Mouse (Mus musculus) kidney, postnatal 25 days (tissue): Measurements from ENCODE around the gene Trim26.
"Not testable (repeated sequence)": the region's sequence is repeated elsewhere in the genome, so short reads cannot be mapped to it uniquely, and the experiment has no call there.

Experiments
- DNase-seq, 2 experiments: peaks; one replicate each; pipeline ENCODE4 v3.0.0; 2021; ENCODE audit warnings: mixed read lengths in 2 of 2

The Trim26 gene

DNA sequence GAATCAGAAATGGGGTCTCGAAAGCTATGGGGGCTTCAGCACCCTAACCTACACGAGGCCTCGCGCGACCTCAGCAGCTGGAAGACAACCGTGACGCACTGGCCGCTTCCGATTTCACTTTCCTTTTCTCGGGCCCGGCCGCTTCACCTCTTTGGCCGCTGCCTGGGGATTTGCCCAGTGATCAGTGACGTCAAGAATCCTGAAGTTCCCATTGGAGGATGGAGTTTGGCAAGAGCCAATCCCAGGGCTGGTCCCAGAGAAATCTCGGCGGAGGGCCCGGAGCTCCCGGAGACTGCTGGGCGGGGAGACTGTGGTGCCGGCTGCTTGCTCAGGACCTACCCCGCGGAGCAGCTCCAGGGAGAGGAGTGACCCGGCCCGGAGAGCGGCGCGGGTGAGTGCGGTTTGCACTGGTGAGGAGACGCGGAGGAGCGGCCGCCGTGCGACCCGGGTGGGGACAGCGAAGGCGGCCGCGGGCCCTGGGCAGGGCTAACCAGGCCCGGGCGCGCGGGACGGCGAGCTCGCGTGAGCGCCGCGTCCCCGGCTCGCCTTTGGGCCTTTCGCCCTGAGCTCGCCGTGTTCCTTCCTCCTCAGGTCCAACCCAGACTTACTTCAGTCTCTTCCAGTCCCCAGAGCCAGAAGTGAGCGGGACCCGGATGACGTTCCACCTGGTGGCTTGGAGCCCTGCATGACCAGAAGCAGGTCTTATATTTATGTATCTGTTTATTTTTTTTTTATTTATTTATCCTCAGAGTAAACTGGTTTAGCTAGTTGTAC, at the start of gene Trim26:
Trim26 (plus strand) TSS at position 261 of the 774 bp plus-strand sequence.
- DNase-seq: peak; percentile 98

DNA sequence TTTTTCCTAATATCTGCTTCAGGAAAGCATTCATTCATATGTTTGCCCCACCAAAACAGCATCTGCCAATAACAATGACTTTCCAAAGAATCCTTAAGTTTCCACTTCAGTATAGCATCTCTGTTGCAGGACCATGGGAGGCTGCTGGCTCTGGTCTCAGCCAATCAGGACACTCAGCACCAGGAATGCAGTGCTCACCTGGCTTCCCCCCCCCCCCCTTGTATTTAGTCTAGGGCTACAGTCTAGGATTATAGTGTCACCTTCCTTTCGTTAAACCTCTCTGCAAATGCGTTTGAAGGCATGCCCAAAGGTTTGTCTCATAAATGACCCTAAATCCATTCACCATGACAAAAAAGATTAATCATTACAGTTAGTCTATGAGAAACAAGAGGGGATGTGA, 48.6 kb upstream of the Trim26 start:
- no peak for DNase-seq

DNA sequence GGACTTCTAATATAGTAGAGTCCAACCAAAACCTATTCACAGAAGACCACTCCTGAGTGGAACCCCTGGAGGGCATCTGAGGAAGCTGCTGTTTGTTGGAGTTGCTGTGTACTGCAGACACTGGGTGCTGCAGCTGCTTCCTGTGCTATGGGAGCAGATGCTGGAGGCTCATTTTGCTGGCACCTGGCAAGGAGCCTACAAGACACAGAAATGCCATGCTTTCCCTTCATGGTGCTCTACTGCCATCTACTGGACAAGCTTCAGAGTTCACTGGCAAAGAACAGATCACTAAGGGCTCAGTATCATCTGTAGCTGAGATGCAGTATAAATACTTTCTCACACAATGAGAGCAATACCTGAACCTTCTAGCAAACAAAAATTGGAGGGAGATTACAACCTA, 48.1 kb upstream of the Trim26 start:
- peak; percentile 75 to 81 for DNase-seq

DNA sequence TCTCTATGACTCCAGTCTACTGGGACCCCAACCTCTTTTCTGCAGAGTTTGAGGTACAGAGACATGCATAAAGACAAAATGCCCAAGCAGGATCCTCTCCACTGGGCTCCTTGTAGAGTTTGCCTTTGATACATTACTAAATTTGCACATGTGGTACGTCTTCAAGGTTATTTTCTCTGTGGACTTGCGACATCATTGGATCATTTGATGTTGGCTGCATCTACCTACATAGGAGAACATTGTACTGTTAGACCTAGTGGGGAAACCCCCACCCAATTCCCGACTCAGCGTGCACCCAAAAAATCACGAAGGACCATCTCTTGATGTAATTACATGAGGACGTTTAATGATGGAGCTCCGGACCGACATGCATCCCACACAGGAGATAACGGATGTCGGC, 37.4 kb upstream of the Trim26 start:
- DNase-seq: no peak

DNA sequence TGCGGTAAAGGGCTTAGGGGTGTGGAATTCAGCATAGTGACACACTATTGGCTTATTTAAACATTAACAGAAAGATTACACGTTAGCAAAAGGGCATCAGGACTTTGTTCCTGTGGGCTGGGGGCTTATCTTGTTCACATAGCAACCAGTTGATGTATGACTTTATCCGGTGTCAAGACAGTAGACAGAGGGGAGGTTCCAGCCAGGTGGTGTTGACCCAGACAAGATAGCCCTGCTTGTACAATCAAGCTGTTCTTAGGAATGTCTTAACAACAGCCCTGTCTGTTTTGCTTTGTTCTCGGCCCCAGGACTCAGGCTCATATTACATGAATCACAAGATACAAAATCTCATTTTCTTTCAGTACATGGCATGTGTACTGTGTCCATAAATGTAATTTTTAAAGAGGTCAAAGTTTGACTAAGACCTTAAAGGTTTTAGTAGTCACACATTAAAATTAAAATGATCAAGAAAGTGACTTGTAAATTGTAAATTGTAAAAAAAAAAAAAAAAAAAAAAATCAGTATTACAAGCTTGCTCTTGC, 36.9 kb upstream of the Trim26 start:
- DNase-seq: not testable (repeated sequence)

DNA sequence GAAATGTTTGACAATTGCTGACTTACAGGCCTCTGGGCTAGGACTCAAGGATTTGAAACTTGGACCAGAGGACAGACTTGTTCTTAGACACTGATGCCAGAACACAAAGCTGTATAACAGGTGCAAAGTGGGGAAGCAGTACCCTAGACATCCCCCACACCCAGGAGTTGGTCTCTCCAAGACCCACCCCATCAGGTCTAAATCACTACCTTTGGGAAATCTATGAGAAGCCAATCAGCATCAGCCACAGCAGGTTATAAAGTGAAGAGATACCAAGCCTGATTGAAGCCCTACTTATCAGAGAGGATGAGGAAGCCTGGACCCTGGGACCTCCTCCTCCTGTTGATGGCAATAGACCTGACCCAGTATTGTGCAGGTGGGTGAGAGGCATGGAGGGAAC, 25.1 kb upstream of the Trim26 start, which contains the start of gene H2-M10.6:
H2-M10.6 (plus strand) TSS at position 301 of the 400 bp plus-strand sequence.
- no peak for DNase-seq

DNA sequence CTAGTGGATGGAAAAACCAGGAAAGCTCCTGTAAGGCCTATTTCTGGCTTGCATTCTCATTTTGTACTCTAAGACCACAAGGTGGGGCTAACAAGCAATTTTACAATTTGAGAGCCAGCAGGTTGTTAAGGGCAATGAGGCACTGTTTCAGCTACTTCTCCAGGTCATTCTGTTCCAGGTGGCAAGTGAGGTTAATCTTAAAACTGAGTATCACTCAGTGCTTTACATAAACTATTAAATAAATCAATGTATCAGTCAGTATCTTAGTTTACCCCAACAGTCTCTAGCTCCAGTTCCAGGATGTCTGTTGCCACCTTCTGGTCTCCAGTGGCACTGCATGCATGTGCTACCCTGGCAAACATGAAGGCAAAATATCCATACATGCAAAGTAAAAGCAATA, 12.9 kb upstream of the Trim26 start:
- peak; percentile 64 to 82 for DNase-seq

DNA sequence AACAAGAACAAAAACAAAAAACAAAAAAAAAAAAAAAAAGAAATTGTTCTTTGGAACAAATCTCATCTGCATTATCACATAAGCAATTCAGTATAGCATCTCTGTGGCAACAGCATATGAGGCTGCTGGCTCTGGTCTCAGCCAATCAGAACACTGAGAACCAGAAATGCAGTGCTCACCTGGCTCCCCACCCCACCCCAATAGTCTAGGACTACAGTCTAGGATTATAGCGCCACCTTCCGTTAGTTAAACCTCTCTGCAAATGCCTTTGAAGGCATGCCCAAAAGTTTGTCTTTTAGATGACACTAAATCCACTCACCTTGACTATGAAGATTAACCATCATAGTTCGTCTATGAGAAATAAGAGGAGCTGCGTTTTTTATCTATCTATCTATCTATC, 11.4 kb upstream of the Trim26 start:
- DNase-seq: no peak

DNA sequence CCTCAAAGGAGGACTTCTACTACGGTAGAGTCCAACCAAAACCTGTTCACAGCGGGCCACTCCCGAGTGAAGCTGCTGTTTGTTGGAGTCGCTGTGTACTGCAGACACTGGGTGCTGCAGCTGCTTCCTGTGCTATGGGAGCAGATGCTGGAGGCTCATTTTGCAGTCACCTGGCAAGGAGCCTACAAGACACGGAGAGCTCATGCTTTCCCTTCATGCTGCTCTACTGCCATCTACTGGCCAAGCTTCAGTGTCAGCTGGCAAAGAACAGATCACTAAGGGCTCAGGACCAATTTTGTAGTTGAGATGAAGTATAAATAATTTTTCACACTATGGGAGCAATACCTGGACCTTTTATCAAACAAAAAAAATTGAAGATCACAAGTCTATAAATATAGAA, 10.9 kb upstream of the Trim26 start:
- DNase-seq: peak; percentile 92 to 96

DNA sequence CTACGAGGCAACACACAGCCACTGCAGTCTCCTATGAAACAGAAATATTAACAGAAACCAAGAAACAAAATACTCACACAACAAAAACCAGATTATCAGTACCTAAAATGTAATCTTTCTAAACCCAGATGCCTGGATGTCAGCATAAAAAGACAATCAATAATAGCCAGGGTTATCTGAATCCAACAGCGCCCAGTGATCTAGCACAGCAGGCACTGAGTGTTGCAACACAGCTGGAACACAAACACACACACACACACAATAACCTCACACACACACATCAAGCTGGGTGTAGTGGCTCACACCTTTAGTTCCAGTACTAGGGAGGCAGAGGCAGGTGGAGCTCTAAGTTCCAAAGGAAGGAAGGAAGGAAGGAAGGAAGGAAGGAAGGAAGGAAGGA, 8.4 kb upstream of the Trim26 start:
- no peak for DNase-seq

DNA sequence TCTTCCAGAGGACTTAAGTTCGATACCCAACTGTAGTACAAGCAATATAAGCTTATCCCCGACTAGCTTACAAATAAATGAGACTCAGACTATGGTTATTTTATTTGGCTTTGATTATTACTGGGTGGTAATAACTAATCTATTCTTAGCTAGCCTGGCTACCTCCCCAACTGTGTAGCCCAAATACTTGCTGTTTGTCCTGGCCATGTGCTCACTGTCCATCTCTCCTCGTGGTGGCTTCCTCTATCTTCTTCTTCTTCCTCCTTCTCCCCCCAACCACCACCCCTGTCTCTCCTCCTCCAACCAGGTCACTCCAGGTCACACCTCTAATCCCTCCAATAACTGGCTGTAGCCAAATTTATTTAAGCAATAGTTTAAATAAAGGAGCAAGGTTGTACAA, 6.5 kb upstream of the Trim26 start:
- DNase-seq: no peak

DNA sequence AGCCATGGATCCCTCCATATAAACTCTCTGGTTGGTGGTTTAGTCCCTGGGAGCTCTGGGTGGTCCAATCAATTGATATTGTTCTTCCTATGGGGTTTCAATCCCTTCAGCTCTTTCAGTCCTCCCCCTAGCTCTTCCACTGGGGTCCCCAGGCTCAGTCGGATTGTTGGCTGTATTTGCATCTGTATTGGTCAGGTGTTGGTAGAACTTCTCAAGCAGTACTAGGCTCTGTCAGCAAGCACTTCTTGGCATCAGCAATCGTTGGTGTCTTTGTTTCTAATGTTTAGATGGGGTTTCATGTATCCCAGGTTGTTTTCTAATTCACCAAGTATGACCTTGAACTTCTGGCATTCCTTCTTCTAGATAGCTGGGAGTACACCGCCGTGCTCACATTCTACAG, 4.2 kb upstream of the Trim26 start:
- no peak for DNase-seq

DNA sequence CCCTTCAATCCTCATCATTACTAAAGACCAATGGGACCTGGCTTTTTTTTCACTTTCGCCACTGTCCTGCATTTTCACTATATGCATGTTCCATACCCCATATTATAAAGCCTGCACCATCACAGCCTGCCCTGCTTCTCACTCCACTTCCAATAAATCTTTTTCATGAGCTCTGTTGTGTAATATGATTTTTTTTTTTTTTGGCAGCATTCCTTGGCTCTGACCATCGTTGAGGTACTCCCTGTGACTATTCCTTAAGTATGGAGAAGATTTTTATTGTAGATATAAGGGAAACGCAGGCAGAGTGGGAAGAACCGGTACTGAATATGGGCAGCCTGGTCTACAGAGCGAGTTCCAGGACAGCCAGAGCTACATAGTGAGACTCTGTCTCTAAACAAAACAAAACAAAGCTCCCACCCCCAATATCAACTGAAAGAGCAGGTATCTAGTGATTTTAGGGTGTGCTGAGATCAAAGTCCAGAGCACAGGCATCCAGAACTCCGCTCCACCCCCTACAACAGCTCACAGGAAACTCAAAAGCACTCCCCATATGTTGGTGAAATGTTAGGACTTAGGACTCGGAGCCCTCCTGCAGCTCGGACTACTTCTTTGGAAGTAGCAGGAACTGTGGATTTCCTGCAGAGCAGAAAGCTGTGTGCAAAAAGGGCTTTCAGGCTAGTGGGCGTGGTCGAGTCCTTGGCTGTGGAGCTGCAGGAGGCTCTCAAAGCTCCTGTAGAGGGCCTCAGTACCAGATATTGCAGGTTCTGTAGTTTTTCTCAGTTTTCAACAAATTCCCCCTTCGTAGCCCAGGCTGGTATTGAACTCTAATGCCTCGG, 1.1 kb upstream of the Trim26 start:
- DNase-seq: peak; percentile 81 to 85

DNA sequence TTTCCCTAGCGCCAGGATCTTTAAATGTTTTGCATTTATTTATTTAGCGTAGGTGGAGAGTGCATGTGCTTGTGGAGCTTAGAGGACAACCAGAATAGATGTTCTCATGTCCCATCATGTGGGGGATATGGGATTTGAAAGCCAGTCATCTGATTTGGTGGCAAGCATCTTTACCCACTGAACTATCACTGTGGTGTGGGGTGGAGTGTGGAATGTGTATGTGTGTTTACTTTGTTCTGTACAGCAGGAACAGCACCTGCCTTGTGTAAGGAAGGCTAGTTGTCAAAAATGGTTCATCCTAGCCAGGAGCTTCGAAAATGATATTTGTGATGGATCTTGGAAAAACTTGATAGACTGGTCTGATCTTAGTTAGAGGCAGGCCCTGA, 514 bp upstream of the Trim26 start:
- DNase-seq: no peak

DNA sequence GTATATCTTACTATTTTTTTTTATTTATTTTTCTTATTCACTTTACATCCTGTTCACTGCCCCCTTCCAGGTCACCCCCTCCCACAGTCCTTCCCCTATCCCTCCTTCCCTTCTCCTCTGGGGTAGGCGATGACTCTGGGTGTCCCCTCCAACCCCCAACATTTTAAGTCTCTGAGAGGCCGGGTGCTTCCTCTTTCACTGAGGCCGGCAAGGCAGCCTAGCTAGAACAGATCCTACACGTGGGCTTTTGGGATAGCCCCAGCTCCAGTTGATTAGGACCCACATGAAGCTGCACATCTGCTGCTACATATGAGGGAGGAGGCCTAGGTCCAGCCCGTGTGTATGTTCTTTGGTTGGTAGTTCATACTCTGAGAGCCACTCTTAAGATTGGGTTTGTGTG, 2.1 kb downstream of the Trim26 start:
- DNase-seq: no peak

DNA sequence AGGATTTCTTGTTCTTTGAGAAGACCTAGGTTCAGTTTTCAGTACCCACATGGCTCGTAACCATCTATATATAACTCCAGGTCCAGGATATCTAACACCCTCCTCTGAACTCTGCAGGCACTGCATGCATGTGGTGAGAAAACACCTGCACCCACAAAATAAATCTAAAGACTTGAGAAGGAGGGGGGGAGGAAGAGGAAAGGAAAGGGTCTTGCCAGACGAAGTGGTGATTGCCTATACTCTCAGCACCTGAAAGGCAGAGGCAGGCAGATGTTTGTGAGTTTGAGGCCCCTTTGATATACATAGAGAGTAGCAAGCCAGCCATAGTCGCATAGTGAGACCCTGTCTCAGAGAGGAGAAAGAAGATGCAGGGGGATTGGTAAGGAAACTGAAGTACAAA, 3.0 kb downstream of the Trim26 start:
- DNase-seq: no peak

DNA sequence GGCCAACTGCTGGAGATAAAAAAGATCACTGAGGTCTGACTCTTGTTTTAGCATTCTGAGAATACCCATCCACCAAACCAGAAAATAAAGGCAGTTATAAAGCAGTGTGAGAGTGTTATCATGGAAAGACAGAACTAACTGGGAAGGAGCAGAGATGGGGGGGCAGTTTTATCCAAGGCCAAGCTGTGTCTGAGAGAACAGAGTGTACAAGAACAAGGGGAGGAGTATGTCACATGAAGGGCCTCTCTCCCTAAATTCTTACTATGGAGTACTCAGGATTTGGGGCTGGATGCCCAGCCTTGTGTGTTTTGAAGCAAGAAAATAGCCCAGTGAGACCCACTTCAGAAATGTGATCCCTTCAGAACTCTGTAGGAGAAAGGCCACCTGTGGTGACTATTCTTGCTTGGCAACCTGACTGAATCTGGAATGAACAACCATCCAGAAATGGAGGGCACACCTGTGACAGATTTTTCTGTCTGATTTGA, 4.1 kb downstream of the Trim26 start:
- DNase-seq: no peak

DNA sequence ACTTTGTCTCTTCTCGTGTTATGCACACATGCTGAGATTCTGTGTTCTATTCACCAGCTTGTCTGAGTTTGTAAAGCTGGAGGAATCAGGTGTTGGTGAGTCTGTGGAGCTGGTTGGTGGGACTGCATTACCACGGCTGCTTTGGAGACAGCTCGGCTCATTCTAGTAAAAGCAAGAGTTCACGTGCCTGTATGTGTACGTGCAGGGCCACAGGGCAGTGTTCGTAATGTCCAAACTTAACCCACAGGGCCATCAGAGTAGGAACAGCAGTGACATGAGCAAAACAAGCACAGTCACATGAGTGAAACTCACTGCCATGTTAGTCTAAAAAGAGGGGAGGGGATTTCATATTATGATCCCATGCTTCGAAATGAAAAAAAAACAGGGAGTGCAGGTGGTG, 6.8 kb downstream of the Trim26 start:
- DNase-seq: no peak

DNA sequence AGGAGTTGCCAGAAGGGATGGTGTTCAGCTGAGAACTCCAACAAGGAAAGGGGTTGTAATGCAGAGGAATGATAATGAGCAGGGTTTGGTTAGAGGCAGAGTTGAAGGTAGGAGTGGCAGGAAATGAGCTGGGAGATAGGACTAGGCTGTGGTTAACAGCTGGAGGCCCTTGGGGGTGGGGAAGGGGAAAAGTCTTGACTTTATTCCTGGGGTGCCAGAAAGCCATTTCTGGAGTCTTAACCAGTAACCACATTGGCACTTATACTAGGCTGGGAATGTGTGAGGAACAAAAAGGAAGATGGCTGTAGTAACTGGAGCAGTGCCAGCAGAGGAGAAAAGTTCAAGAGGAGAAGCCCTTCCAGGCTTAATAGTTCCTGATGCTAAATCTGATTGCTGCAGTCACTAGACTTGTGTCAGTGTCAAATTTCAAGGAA, 7.4 kb downstream of the Trim26 start:
- peak in 1 of 2 experiments; percentile 23 for DNase-seq

DNA sequence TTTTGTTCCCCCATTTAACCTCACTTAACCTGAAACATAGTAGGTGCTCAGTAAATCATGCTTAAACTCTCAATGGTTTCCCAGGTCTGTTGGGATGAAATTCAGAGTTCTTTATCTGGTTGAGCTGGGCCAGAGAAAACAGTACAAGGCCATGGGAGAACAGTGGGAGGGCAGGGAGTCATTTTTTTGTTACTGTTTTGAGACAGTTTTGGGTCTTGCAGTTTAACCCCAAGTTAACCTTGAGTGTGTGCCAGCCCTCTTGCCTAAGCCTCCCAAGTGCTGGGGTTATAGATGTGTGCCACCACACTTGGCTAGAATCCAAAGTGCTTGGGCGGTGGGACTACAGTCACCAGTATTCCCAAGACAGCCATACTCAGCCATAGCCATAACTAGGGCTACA, 7.8 kb downstream of the Trim26 start:
- DNase-seq: no peak

DNA sequence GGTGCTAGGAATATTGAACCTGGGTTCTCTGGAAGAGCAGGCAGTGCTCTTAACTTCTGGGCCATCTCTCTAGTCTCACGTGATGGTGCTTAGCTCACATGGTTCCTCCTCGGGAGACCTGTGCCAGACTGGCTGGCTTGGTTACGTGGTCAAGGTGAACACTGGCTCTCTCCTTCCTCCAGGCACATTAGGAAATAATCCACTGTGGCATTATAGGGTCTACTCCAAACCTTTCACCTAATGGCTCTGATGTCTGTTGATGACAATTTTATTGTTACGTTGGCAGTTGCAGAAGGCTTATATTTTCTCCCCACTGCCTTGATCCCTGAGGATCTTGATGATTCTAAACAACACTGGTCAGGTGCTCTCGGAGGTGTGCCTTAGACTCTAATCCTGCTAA, 12.0 kb downstream of the Trim26 start:
- no peak for DNase-seq

DNA sequence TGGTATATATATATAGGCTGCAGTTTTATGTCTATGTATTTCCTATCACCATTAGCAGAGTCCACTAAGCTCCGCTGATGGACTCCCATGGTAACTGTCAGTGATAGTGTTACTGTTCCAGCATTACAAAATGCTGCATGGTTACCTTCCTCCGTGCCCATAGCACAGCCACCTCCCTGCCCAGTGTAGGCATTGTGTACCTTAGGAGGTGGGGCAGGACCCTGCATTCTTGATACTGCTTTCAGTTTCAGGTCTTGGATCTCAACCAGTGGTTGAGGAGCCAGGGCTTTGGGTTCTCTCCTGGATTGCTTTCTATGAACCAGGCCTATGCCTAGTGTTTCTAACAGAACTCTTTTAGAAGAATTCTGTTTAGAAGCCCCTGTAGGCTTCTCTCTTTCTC, 13.1 kb downstream of the Trim26 start:
- DNase-seq: no peak

DNA sequence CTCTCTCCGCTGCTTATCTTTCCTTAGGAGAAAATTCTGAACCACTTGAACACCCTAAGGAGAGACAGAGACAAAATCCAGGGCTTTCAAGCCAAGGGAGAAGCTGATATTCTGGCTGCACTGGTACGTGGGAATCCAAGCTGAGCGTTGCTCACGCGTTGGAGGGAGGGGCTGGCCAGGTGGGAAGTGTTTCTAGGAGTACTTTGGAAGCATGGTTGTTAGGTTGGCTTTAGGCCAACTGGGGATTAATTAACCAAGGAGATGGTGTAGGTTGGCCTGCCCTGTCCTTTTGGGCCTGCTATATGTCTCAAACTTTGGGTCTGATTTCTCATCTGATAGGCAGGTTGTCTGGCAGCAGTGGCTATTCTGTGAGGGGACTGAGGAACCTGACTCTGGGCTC, 14.3 kb downstream of the Trim26 start:
- DNase-seq: no peak

DNA sequence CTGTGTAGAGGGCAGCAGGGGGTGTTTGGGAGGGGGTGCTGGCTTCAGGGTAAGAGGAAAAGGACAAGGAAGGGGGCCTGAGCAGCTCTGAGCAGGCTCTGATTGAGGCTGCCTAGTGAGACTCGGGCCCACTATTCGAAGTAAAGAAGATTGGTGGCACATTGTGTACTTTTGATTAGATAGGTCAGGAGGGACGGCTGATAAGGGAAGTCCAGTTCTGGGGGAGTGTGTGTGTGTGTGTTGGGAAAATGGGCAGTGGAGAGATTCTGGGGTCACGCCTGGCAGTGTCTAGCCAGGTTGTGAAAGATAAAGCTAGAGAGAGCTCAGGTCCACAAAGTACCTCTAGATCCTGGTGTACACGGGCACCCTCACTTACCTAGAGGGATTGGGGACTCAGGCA, 14.7 kb downstream of the Trim26 start:
- no peak for DNase-seq
